Mouse (Mus musculus): ENCODE data around the gene Copz1.

Gene Copz1

GRCm38 (mm10) chr15:103251595-103251994, 20.9 kb upstream of the Copz1 start:
- no peak for DNase-seq (ENCODE audit: low read depth, low spot score)

- no peak for DNase-seq (ENCODE audit: low read depth, low spot score)
These were observed 19.9 kb upstream of the Copz1 start for GRCm38 (mm10) chr15:103252660-103253059.

GRCm38 (mm10) chr15:103253352-103253751, 19.2 kb upstream of the Copz1 start:
- no peak for DNase-seq (ENCODE audit: low read depth, low spot score)

GRCm38 (mm10) chr15:103255169-103255568, 17.3 kb upstream of the Copz1 start:
- no peak for DNase-seq (ENCODE audit: low read depth, low spot score)

GRCm38 (mm10) chr15:103256210-103256986, 16.1 kb upstream of the Copz1 start:
- no peak for DNase-seq (ENCODE audit: low read depth, low spot score)

GRCm38 (mm10) chr15:103257790-103258728, 14.5 kb upstream of the Copz1 start, which contains the start of gene Nfe2:
Gene Nfe2 (minus strand): TSS chr15:103258403.
- DNase-seq (ENCODE audit: low read depth, low spot score): no peak

GRCm38 (mm10) chr15:103259162-103259561, 13.4 kb upstream of the Copz1 start:
- no peak for DNase-seq (ENCODE audit: low read depth, low spot score)

- DNase-seq (ENCODE audit: low read depth, low spot score): no peak
These were observed 12.5 kb upstream of the Copz1 start for GRCm38 (mm10) chr15:103259989-103260388.

- no peak for DNase-seq (ENCODE audit: low read depth, low spot score)
These were observed 7.7 kb upstream of the Copz1 start for GRCm38 (mm10) chr15:103264794-103265193.

GRCm38 (mm10) chr15:103268903-103269302, 3.6 kb upstream of the Copz1 start:
- DNase-seq (ENCODE audit: low read depth, low spot score): no peak

- DNase-seq (ENCODE audit: low read depth, low spot score): peak; percentile 64
These were observed 3.4 kb downstream of the Copz1 start for GRCm38 (mm10) chr15:103275943-103276342.

GRCm38 (mm10) chr15:103277949-103278348, 5.4 kb downstream of the Copz1 start:
- DNase-seq (ENCODE audit: low read depth, low spot score): no peak

GRCm38 (mm10) chr15:103279750-103280149, 7.2 kb downstream of the Copz1 start:
- peak; percentile 58 for DNase-seq (ENCODE audit: low read depth, low spot score)

GRCm38 (mm10) chr15:103280817-103281464, 8.4 kb downstream of the Copz1 start:
- DNase-seq (ENCODE audit: low read depth, low spot score): peak; percentile 33

GRCm38 (mm10) chr15:103281465-103282205, 9.1 kb downstream of the Copz1 start:
- no peak for DNase-seq (ENCODE audit: low read depth, low spot score)

- peak; percentile 69 for DNase-seq (ENCODE audit: low read depth, low spot score)
These were observed 11.6 kb downstream of the Copz1 start for GRCm38 (mm10) chr15:103284066-103284465.

- DNase-seq (ENCODE audit: low read depth, low spot score): no peak
These were observed 12.1 kb downstream of the Copz1 start for GRCm38 (mm10) chr15:103284647-103285046.

- DNase-seq (ENCODE audit: low read depth, low spot score): no peak
These were observed 13.4 kb downstream of the Copz1 start for GRCm38 (mm10) chr15:103285778-103286417.

GRCm38 (mm10) chr15:103289600-103289999, 17.1 kb downstream of the Copz1 start:
- no peak for DNase-seq (ENCODE audit: low read depth, low spot score)

GRCm38 (mm10) chr15:103290417-103290816, 17.9 kb downstream of the Copz1 start:
- DNase-seq (ENCODE audit: low read depth, low spot score): no peak

- no peak for DNase-seq (ENCODE audit: low read depth, low spot score)
These were observed 18.3 kb downstream of the Copz1 start for GRCm38 (mm10) chr15:103290843-103291242.

Data from ES-CJ7 (cell line).